Mouse (Mus musculus) liver, postnatal 0 days (tissue): ENCODE measurements around the gene Tjp3.

Source experiments
- CTCF ChIP-seq: sonication (generic); IDR thresholded peaks from 2 replicates; pipeline ENCODE4 v1.5.1; 2016; ENCODE audit warnings: antibody characterized with exemption, low read depth
- EP300 ChIP-seq: IDR thresholded peaks from 2 replicates; pipeline ENCODE4 v1.6.1; 2016; ENCODE audit warnings: antibody characterized with exemption, low read depth, mild to moderate bottlenecking

GRCm38 (mm10) chr10:81291511-81292104, at the start of gene Tjp3:
- TF ChIP-seq CTCF, result no peak
- TF ChIP-seq EP300, result no peak
